Mouse (Mus musculus): ENCODE measurements at regions not wholly inside any gene's neighbourhood (a gene's known extent, or its start where the extent isn't known, plus 50 kb on each side); places are given as distances from the start of the nearest gene placed in this dataset.

DNA sequence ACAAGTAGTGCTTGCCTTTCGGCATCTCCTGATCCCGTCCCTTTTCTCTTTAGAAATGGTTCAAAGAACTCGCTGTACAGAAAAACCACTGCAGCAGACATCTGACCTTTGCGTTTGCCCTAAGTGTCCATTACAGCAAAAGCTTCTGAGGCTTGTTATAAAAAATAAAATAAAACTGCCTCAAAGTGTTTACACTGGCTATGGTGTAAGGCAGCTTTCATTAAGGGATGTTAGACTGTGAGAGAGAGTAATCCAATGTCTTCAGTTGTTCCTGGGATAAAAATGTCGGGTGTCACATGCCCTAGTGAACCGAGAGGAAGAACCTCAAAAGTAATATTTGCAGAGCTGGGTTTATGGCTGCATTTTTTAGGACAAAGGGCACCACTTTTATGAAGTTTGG lies 434.7 kb downstream of the Epm2a start:
- TF ChIP-seq CTCF (IDR thresholded peaks at IDR 0.05; ENCODE audit: control insufficient read depth, insufficient read depth, insufficient replicate concordance, low read depth, low read length) (no peak), POLR2A (IDR thresholded peaks at IDR 0.05; ENCODE audit: control insufficient read depth, low read depth, low read length) (no peak)

All from testis, adult 2 months (tissue).